Mouse (Mus musculus): ENCODE results near the gene Coil.
"Not testable (repeated sequence)": the region's sequence is repeated elsewhere in the genome, so short reads cannot be mapped to it uniquely, and the experiment has no call there.

The Coil gene

GRCm38 (mm10) chr11:89041073-89041472 is 71.0 kb downstream of the Coil start:
- DNase-seq (ENCODE audit: low spot score in 2 of 2) = not testable (repeated sequence)
